Mouse (Mus musculus) ES-Bruce4 (cell line): ENCODE measurements around the gene Gm26620. TPM values are rescaled to one million over a fixed set of nuclear protein-coding genes. Genes with fewer than 3 reads are reported as not detected.

ENCODE experiments used
- H3K27ac ChIP-seq: 2 replicates; pipeline ENCODE4 v1.5.1; 2012; ENCODE audit warnings: low read length, inconsistent platforms; ENCODE audit not compliant: insufficient read depth
- H3K27me3 ChIP-seq: 2 replicates; pipeline ENCODE4 v1.6.1; 2012; ENCODE audit warnings: mild to moderate bottlenecking, low read length, inconsistent platforms; ENCODE audit not compliant: control insufficient read depth, poor library complexity, insufficient read depth, severe bottlenecking
- H3K36me3 ChIP-seq: 2 replicates; pipeline ENCODE4 v1.6.1; 2012; ENCODE audit warnings: inconsistent platforms, mild to moderate bottlenecking, low read length, moderate library complexity; ENCODE audit not compliant: control insufficient read depth, poor library complexity, insufficient read depth, severe bottlenecking
- H3K4me1 ChIP-seq: one replicate; pipeline ENCODE4 v1.8.1; 2011; ENCODE audit warnings: low read length; ENCODE audit not compliant: control insufficient read depth, insufficient read depth
- H3K4me3 ChIP-seq: 2 replicates; pipeline ENCODE4 v1.5.1; 2011; ENCODE audit warnings: low read depth, mild to moderate bottlenecking, low read length
- H3K9ac ChIP-seq: 2 replicates; pipeline ENCODE4 v1.6.1; 2012; ENCODE audit warnings: low read depth, mild to moderate bottlenecking, inconsistent platforms; ENCODE audit not compliant: poor library complexity, severe bottlenecking
- H3K9me3 ChIP-seq: replicated peaks from 2 replicates; pipeline ENCODE4 v1.6.1; 2012; ENCODE audit warnings: mild to moderate bottlenecking, low read length, inconsistent platforms; ENCODE audit not compliant: control insufficient read depth, poor library complexity, insufficient read depth, severe bottlenecking
- CTCF ChIP-seq: IDR thresholded peaks from one replicate; pipeline ENCODE4 v1.8.1; 2011; ENCODE audit warnings: low read depth, low read length
- EP300 ChIP-seq: IDR thresholded peaks from 2 replicates; pipeline ENCODE4 v1.6.1; 2011; ENCODE audit warnings: low read depth, low read length; ENCODE audit not compliant: insufficient read depth
- POLR2A ChIP-seq: IDR thresholded peaks from one replicate; pipeline ENCODE4 v1.8.1; 2011; ENCODE audit warnings: low read length; ENCODE audit not compliant: insufficient read depth
- polyA plus RNA-seq: library from polyadenylated mRNA; stranded (reverse); fragments of >200 nt; gene quantifications from 2 replicates; pipeline ENCODE4 v1.2.4, GENCODE M21; 2011; ENCODE audit warnings: low read depth; ENCODE audit not compliant: missing spikeins, insufficient read depth, insufficient read length

Gene Gm26620
- polyA plus RNA-seq, 1 experiment = not detected

- Histone ChIP-seq H3K4me3 (no peak overlapping the region), H3K36me3 (peaks cover 22% of the 10 kb centered on the region), H3K4me1 (no peaks in the 10 kb centered on the region), H3K9me3 (no peaks in the 10 kb centered on the region), H3K27me3 (no peaks in the 10 kb centered on the region), H3K9ac (peak overlapping the region; percentile 28), H3K27ac (peak overlapping the region; percentile 97)
- peak; percentile 2 for TF ChIP-seq CTCF
- TF ChIP-seq EP300 = no peak
Observed at GRCm38 (mm10) chr1:170871961-170872360, 12.9 kb upstream of the Gm26620 start.

GRCm38 (mm10) chr1:170875676-170876075, 9.2 kb upstream of the Gm26620 start:
- Histone ChIP-seq H3K4me1 (no peaks in the 10 kb centered on the region), H3K9me3 (no peaks in the 10 kb centered on the region), H3K9ac (no peak overlapping the region), H3K36me3 (peaks cover 47% of the 10 kb centered on the region), H3K27me3 (no peaks in the 10 kb centered on the region), H3K4me3 (no peak overlapping the region), H3K27ac (peak overlapping the region; percentile 38; the same call in 1 of the 2 replicates)
- no peak for TF ChIP-seq CTCF
- no peak for TF ChIP-seq POLR2A
- TF ChIP-seq EP300 = no peak

- H3K9ac ChIP-seq = no peak overlapping the region
- H3K4me3 ChIP-seq = no peak overlapping the region
- no peaks in the 10 kb centered on the region for H3K4me1 ChIP-seq
- peak overlapping the region; percentile 13; the same call in 1 of the 2 replicates for H3K27ac ChIP-seq
- no peaks in the 10 kb centered on the region for H3K27me3 ChIP-seq
- no peak for TF ChIP-seq CTCF
- TF ChIP-seq POLR2A = no peak
- TF ChIP-seq EP300 = no peak
- peaks cover 55% of the 10 kb centered on the region for H3K36me3 ChIP-seq
- H3K9me3 ChIP-seq = no peaks in the 10 kb centered on the region
Observed at GRCm38 (mm10) chr1:170876906-170877305, 8.0 kb upstream of the Gm26620 start.

- no peaks in the 10 kb centered on the region for H3K4me1 ChIP-seq
- H3K27me3 ChIP-seq = no peaks in the 10 kb centered on the region
- H3K9me3 ChIP-seq = no peaks in the 10 kb centered on the region
- H3K4me3 ChIP-seq = no peak overlapping the region
- no peak for TF ChIP-seq EP300
- no peak for TF ChIP-seq CTCF
- TF ChIP-seq POLR2A = no peak
- peaks cover 37% of the 10 kb centered on the region for H3K36me3 ChIP-seq
- peak overlapping the region; percentile 70; the same call in 1 of the 2 replicates for H3K9ac ChIP-seq
- no peak overlapping the region; the same call in 1 of the 2 replicates for H3K27ac ChIP-seq
Observed at GRCm38 (mm10) chr1:170882915-170883485, 1.9 kb upstream of the Gm26620 start.

GRCm38 (mm10) chr1:170884390-170884789, 475 bp upstream of the Gm26620 start:
- TF ChIP-seq POLR2A (no peak), CTCF (no peak), EP300 (no peak)
- Histone ChIP-seq H3K27ac (peak overlapping the region; percentile 60; the same call in 1 of the 2 replicates), H3K9me3 (no peaks in the 10 kb centered on the region), H3K27me3 (no peaks in the 10 kb centered on the region), H3K4me1 (no peaks in the 10 kb centered on the region), H3K36me3 (peaks cover 30% of the 10 kb centered on the region), H3K4me3 (peak overlapping the region; percentile 73), H3K9ac (peak overlapping the region; percentile 70)

GRCm38 (mm10) chr1:170886044-170886458, 1.2 kb downstream of the Gm26620 start:
- no peaks in the 10 kb centered on the region for H3K27me3 ChIP-seq

More at GRCm38 (mm10) chr1:170886044-170886458, 1.2 kb downstream of the Gm26620 start:
- peaks cover 5% of the 10 kb centered on the region for H3K4me1 ChIP-seq
- H3K27ac ChIP-seq = peak overlapping the region; percentile 66; the same call in 1 of the 2 replicates
- peak overlapping the region; percentile 70 for H3K9ac ChIP-seq
- H3K9me3 ChIP-seq = no peaks in the 10 kb centered on the region
- H3K4me3 ChIP-seq = peak overlapping the region; percentile 27; the same call in 1 of the 2 replicates
- peaks cover 14% of the 10 kb centered on the region for H3K36me3 ChIP-seq
- TF ChIP-seq POLR2A (no peak), CTCF (no peak), EP300 (no peak)
